Mouse (Mus musculus): ENCODE data around the gene Ehd1. TPM values are rescaled to one million over a fixed set of nuclear protein-coding genes. Genes with fewer than 3 reads are reported as not detected.

Gene Ehd1
- total and polyA plus RNA-seq, 3 experiments: 65.9 to 105 TPM; not detected in 1

- Histone ChIP-seq H3K27me3 (ENCODE audit: control insufficient read depth in 1 of 2, insufficient read depth in 2 of 2, low read length in 2 of 2) (no peaks in the 10 kb centered on the region), H3K4me1 (ENCODE audit: control insufficient read depth in 1 of 2, insufficient read depth in 2 of 2, low read length in 2 of 2) (peaks cover 0 to under 1% of the 10 kb centered on the region in 2 experiments; a peak in 2 of 4 replicates), H3K36me3 (ENCODE audit: control insufficient read depth in 1 of 2, insufficient read depth in 2 of 2, low read length in 2 of 2) (peaks cover 0 to 3% of the 10 kb centered on the region in 2 experiments; a peak in 1 of 4 replicates), H3K9ac (ENCODE audit: control insufficient read depth, low read depth, low read length, poor library complexity, severe bottlenecking) (no peak overlapping the region), H3K4me3 (ENCODE audit: control insufficient read depth in 1 of 2, insufficient read depth in 1 of 2, low read depth in 2 of 2, low read length in 2 of 2) (no peak overlapping the region), H3K27ac (ENCODE audit: control insufficient read depth, low read depth, low read length) (no peak overlapping the region), H3K9me3 (replicated peaks; ENCODE audit: insufficient read depth, low read length) (no peaks in the 10 kb centered on the region), H3K79me2 (ENCODE audit: control insufficient read depth, insufficient read depth, low read length, poor library complexity) (no peaks in the 10 kb centered on the region; the same call in 1 of the 2 replicates)
- no peak for TF ChIP-seq HCFC1 (IDR thresholded peaks at IDR 0.05; ENCODE audit: low read depth, low read length)
- no peak for DNase-seq (ENCODE audit: low read depth, low spot score)
These were observed 31.4 kb downstream of the Ehd1 start for GRCm38 (mm10) chr19:6307733-6308531.

DNA sequence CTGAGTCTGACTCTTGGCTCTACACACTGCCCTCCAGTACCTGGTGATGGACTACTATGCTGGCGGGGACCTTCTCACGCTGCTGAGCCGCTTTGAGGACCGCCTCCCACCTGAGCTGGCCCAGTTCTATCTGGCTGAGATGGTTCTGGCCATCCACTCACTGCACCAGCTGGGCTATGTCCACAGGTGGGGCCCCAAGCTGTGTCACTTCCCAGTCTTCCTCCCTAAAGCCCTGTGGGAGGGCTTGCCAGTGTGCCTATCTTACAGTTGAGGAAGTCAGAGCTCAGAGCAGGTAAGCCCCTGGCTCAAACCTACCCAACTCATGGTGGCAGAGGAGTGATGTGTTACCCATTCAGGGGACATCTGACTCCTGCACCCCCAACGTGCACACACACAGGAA, 33.7 kb downstream of the Ehd1 start:
- no peak overlapping the region for H3K9ac ChIP-seq (ENCODE audit: control insufficient read depth, low read depth, low read length, poor library complexity, severe bottlenecking)
- H3K36me3 ChIP-seq (ENCODE audit: control insufficient read depth in 1 of 2, insufficient read depth in 2 of 2, low read length in 2 of 2): peaks cover 0 to 3% of the 10 kb centered on the region in 2 experiments; a peak in 1 of 4 replicates
- no peaks in the 10 kb centered on the region for H3K4me1 ChIP-seq (ENCODE audit: control insufficient read depth in 1 of 2, insufficient read depth in 2 of 2, low read length in 2 of 2)
- no peaks in the 10 kb centered on the region for H3K9me3 ChIP-seq (replicated peaks; ENCODE audit: insufficient read depth, low read length)
- DNase-seq (ENCODE audit: low read depth, low spot score): no peak
- H3K79me2 ChIP-seq (ENCODE audit: control insufficient read depth, insufficient read depth, low read length, poor library complexity): no peaks in the 10 kb centered on the region; the same call in 1 of the 2 replicates
- H3K4me3 ChIP-seq (ENCODE audit: control insufficient read depth in 1 of 2, insufficient read depth in 1 of 2, low read depth in 2 of 2, low read length in 2 of 2): no peak overlapping the region
- TF ChIP-seq ZMIZ1 (IDR thresholded peaks at IDR 0.05; ENCODE audit: low read depth, low read length) (no peak), MAZ (IDR thresholded peaks at IDR 0.05; ENCODE audit: low read depth, low read length) (no peak), CHD2 (IDR thresholded peaks at IDR 0.05; ENCODE audit: low read length) (no peak), ELF1 (IDR thresholded peaks at IDR 0.05; ENCODE audit: low read depth, low read length) (no peak), MXI1 (IDR thresholded peaks at IDR 0.05; ENCODE audit: low read depth, low read length) (no peak), USF2 (IDR thresholded peaks at IDR 0.05; ENCODE audit: borderline replicate concordance in 1 of 2, insufficient read depth in 1 of 2, low read depth in 1 of 2, low read length in 2 of 2) (no peak), USF1 (IDR thresholded peaks at IDR 0.05; ENCODE audit: low read depth, low read length) (no peak), JUND (IDR thresholded peaks at IDR 0.05; ENCODE audit: low read depth, low read length) (no peak), POLR2AphosphoS2 (IDR thresholded peaks at IDR 0.05; ENCODE audit: low read length) (no peak), SMC3 (IDR thresholded peaks at IDR 0.05; ENCODE audit: low read depth, low read length) (no peak), MAFK (IDR thresholded peaks at IDR 0.05; ENCODE audit: borderline replicate concordance, low read depth, low read length) (no peak), CHD1 (IDR thresholded peaks at IDR 0.05; ENCODE audit: low read depth, low read length) (no peak), TCF12 (IDR thresholded peaks at IDR 0.05; ENCODE audit: low read depth, low read length) (no peak), CTCF (IDR thresholded peaks at IDR 0.05 in 2 of 3, conservative IDR thresholded peaks at IDR 0.05 in 1 of 3; ENCODE audit: control insufficient read depth in 1 of 3, insufficient read depth in 1 of 3, low read depth in 2 of 3, low read length in 3 of 3, poor library complexity in 1 of 3, severe bottlenecking in 1 of 3) (no peak), RCOR1 (IDR thresholded peaks at IDR 0.05; ENCODE audit: low read depth, low read length) (no peak), GABPA (IDR thresholded peaks at IDR 0.05; ENCODE audit: low read depth, low read length) (no peak), RAD21 (IDR thresholded peaks at IDR 0.05; ENCODE audit: low read depth, low read length) (no peak), UBTF (IDR thresholded peaks at IDR 0.05; ENCODE audit: borderline replicate concordance, insufficient read depth, low read depth, low read length) (no peak), MEF2A (IDR thresholded peaks at IDR 0.05; ENCODE audit: extremely low read depth, insufficient replicate concordance, low read depth, low read length, poor library complexity, severe bottlenecking) (no peak)
- no peaks in the 10 kb centered on the region for H3K27me3 ChIP-seq (ENCODE audit: control insufficient read depth in 1 of 2, insufficient read depth in 2 of 2, low read length in 2 of 2)
- H3K27ac ChIP-seq (ENCODE audit: control insufficient read depth, low read depth, low read length): no peak overlapping the region
